Mouse (Mus musculus): ENCODE data around the gene Atp6v1b1. TPM values are rescaled to one million over a fixed set of nuclear protein-coding genes. Genes with fewer than 3 reads are reported as not detected.

Gene Atp6v1b1
- polyA plus RNA-seq, 1 experiment from 2014 or later, result not detected

GRCm38 (mm10) chr6:83794760-83795296 is 52.0 kb downstream of the Atp6v1b1 start, which contains the start of gene Nagk:
TSS of gene Nagk (plus strand) at chr6:83794982.
- peak within 1 kb of the TSS; percentile 81 for H3K4me3 ChIP-seq
- WGBS, result under 1% methylated on average over 43 of the region's 43 CpGs
- DNase-seq (ENCODE audit: low spot score), result peak; percentile 98

GRCm38 (mm10) chr6:83795492-83795900 is 52.7 kb downstream of the Atp6v1b1 start:
- peaks cover 21% of the 10 kb centered on the region for H3K4me1 ChIP-seq
- 6% methylated on average over 13 of the region's 13 CpGs for WGBS
- peak overlapping the region; percentile 96 for H3K27ac ChIP-seq
- no peaks in the 10 kb centered on the region for H3K27me3 ChIP-seq (ENCODE audit: insufficient read depth, poor library complexity, severe bottlenecking)
- H3K4me3 ChIP-seq, result peak overlapping the region; percentile 81
- no peaks in the 10 kb centered on the region for H3K9me3 ChIP-seq
- H3K36me3 ChIP-seq, result peaks cover 15% of the 10 kb centered on the region
- DNase-seq (ENCODE audit: low spot score), result no peak

More at GRCm38 (mm10) chr6:83794760-83795296, 52.0 kb downstream of the Atp6v1b1 start, which contains the start of gene Nagk:
- Histone ChIP-seq H3K27me3 (ENCODE audit: insufficient read depth, poor library complexity, severe bottlenecking) (no peaks in the 10 kb centered on the region), H3K4me1 (peaks cover 21% of the 10 kb centered on the region), H3K27ac (peak within 1 kb of the TSS; percentile 96), H3K36me3 (peaks cover 12% of the 10 kb centered on the region), H3K9me3 (no peaks in the 10 kb centered on the region)

- no peak for DNase-seq (ENCODE audit: low spot score)
- Histone ChIP-seq H3K9me3 (no peaks in the 10 kb centered on the region), H3K4me1 (peaks cover 15% of the 10 kb centered on the region), H3K36me3 (peaks cover 27% of the 10 kb centered on the region), H3K27me3 (ENCODE audit: insufficient read depth, poor library complexity, severe bottlenecking) (no peaks in the 10 kb centered on the region), H3K4me3 (no peak overlapping the region), H3K27ac (no peak overlapping the region)
- 58% methylated on average over 3 of the region's 3 CpGs for WGBS
Observed at GRCm38 (mm10) chr6:83796686-83797085, 53.9 kb downstream of the Atp6v1b1 start.

- DNase-seq (ENCODE audit: low spot score), result no peak
- H3K27me3 ChIP-seq (ENCODE audit: insufficient read depth, poor library complexity, severe bottlenecking), result no peaks in the 10 kb centered on the region
- WGBS, result 92% methylated on average over 5 of the region's 5 CpGs
- H3K36me3 ChIP-seq, result peaks cover 51% of the 10 kb centered on the region
- H3K4me3 ChIP-seq, result no peak overlapping the region
- no peak overlapping the region for H3K27ac ChIP-seq
- no peaks in the 10 kb centered on the region for H3K4me1 ChIP-seq
- H3K9me3 ChIP-seq, result no peaks in the 10 kb centered on the region
Observed at GRCm38 (mm10) chr6:83802033-83802432, 59.2 kb downstream of the Atp6v1b1 start.

GRCm38 (mm10) chr6:83802846-83803245 is 60.1 kb downstream of the Atp6v1b1 start:
- H3K27me3 ChIP-seq (ENCODE audit: insufficient read depth, poor library complexity, severe bottlenecking), result no peaks in the 10 kb centered on the region
- peaks cover 56% of the 10 kb centered on the region for H3K36me3 ChIP-seq
- no peak for DNase-seq (ENCODE audit: low spot score)

More at GRCm38 (mm10) chr6:83802846-83803245, 60.1 kb downstream of the Atp6v1b1 start:
- Histone ChIP-seq H3K9me3 (no peaks in the 10 kb centered on the region), H3K4me1 (no peaks in the 10 kb centered on the region), H3K4me3 (no peak overlapping the region), H3K27ac (no peak overlapping the region)
- WGBS, result 91% methylated on average over 3 of the region's 3 CpGs

Other genes starting within 250 kb of the Atp6v1b1 start
- 56.5 and 59.1 TPM in 2 replicates for gene Dguok, start 236.0 kb upstream of the Atp6v1b1 start, polyA plus RNA-seq (2016; fragmentation: Nextera tagmentation; extraction: Ambion mirVana)
- gene Actg2, start 206.7 kb upstream of the Atp6v1b1 start, polyA plus RNA-seq (2016; fragmentation: Nextera tagmentation; extraction: Ambion mirVana), result 1.7 and 7.0 TPM in 2 replicates
- 23.3 and 23.5 TPM in 2 replicates for gene Stambp, start 170.3 kb upstream of the Atp6v1b1 start, polyA plus RNA-seq (2016; fragmentation: Nextera tagmentation; extraction: Ambion mirVana)
- not detected in 2 replicates for gene Clec4f, start 86.8 kb upstream of the Atp6v1b1 start, polyA plus RNA-seq (2016; fragmentation: Nextera tagmentation; extraction: Ambion mirVana)
- not detected in 2 replicates for gene Cd207, start 65.1 kb upstream of the Atp6v1b1 start, polyA plus RNA-seq (2016; fragmentation: Nextera tagmentation; extraction: Ambion mirVana)
- gene Vax2, start 31.7 kb upstream of the Atp6v1b1 start, polyA plus RNA-seq (2016; fragmentation: Nextera tagmentation; extraction: Ambion mirVana), result not detected in 2 replicates
- gene Ankrd53, start 19.7 kb downstream of the Atp6v1b1 start, polyA plus RNA-seq (2016; fragmentation: Nextera tagmentation; extraction: Ambion mirVana), result 0.09 and 0.10 TPM in 2 replicates
- 82.4 and 88.7 TPM in 2 replicates for gene Tex261, start 32.8 kb downstream of the Atp6v1b1 start, polyA plus RNA-seq (2016; fragmentation: Nextera tagmentation; extraction: Ambion mirVana)
- 44.1 and 49.4 TPM in 2 replicates for gene Nagk, start 52.0 kb downstream of the Atp6v1b1 start, polyA plus RNA-seq (2016; fragmentation: Nextera tagmentation; extraction: Ambion mirVana)
- 13.9 and 20.3 TPM in 2 replicates for gene Paip2b, start 88.8 kb downstream of the Atp6v1b1 start, polyA plus RNA-seq (2016; fragmentation: Nextera tagmentation; extraction: Ambion mirVana)
- gene Zfp638, start 124.1 kb downstream of the Atp6v1b1 start, polyA plus RNA-seq (2016; fragmentation: Nextera tagmentation; extraction: Ambion mirVana), result 44.7 and 51.8 TPM in 2 replicates